Mouse (Mus musculus): ENCODE measurements at regions not wholly inside any gene's neighbourhood (a gene's known extent, or its start where the extent isn't known, plus 50 kb on each side); places are given as distances from the start of the nearest gene placed in this dataset.

DNA sequence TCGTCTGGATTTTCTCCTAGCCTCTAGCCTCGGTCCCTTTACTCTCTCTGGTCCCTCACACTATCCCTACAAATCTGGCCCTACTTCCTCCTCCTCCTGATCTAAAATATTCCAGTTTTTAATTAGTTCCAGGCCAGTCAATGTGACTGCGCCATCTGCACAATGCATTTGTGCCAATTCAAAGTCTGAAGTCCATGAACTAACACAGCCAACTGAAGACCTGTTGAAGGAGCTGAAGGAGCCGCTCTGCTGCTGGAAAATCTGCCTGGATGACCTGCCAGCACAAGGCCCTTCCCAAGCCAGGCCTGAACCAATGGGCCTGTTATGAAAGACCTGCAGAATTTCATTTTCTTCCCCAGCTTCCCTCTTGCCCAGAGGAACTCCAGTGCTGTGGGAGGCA is 197.9 kb upstream of the Mctp2 start:
- 83% methylated on average over 4 of the region's 4 CpGs for WGBS
- Histone ChIP-seq H3K4me2 (replicated peaks) (no peak overlapping the region), H3K36me3 (no peaks in the 10 kb centered on the region), H3K27me3 (no peaks in the 10 kb centered on the region), H3K9ac (replicated peaks) (no peak overlapping the region), H3K4me1 (no peaks in the 10 kb centered on the region), H3K27ac (replicated peaks) (no peak overlapping the region), H3K4me3 (no peak overlapping the region), H3K9me3 (no peaks in the 10 kb centered on the region)
- no peak for ATAC-seq (ENCODE audit: low FRiP score, low read depth)

DNA sequence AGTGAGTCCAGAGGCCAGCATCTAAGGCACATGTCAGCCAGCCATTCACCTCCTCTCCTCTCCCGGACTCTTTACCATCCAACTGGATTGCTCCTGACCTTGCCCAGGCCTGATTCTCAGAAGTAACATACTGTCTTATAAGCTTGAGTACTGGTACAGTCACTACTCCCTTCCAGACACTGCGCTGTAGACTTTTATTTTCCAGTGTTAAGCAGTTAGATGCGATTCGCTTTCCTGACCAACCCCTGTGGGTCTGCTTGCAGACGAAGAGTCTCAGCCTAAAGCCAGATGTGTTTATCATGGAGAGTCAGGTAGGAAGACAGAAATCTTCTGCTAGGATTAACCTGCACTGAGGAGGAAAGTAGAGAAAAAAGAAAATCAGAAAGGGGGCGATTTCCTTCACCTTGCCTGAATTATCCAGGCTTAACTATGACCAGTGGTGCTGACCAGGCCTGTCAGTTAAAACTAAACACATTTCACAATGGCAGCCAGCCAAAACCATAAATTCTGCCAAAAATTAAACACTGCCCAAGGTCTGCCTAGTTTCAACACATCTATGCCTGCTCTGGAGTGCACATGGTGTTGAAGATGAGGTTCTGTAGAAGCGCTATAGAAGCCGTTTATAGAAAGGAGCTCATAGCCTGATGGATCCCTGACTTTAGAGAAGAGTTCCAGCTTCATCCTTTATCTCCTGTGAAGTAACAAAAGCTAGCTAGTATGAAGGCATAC is 199.5 kb upstream of the Mctp2 start:
- Histone ChIP-seq H3K4me3 (no peak overlapping the region), H3K9me3 (no peaks in the 10 kb centered on the region), H3K27ac (replicated peaks) (no peak overlapping the region), H3K36me3 (no peaks in the 10 kb centered on the region), H3K4me1 (no peaks in the 10 kb centered on the region), H3K27me3 (no peaks in the 10 kb centered on the region), H3K9ac (replicated peaks) (no peak overlapping the region), H3K4me2 (replicated peaks) (no peak overlapping the region)
- no peak for ATAC-seq (ENCODE audit: low FRiP score, low read depth)
- whole genome bisulfite sequencing: 92% methylated on average over 8 of the region's 8 CpGs

DNA sequence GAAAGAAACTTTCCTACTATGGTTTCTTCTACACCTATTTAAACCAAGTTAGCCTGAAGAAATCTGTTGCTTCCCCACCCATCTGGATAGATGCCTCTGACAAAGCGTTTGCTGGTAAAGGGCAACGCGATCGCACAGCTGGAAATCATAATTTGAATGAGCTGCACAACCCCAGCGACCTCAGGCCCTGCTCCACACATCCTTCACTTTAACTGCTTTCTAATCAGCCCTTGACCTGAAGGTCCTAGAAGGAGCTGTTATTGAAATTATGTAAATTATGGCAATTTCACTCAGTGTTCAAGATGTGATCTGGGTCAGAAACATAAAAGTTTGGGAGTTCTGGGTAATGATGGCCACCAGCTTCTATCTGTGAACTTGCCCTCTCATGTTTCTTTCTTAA is 201.5 kb upstream of the Mctp2 start:
- Histone ChIP-seq H3K9me3 (no peaks in the 10 kb centered on the region), H3K4me1 (no peaks in the 10 kb centered on the region), H3K9ac (replicated peaks) (no peak overlapping the region), H3K27me3 (no peaks in the 10 kb centered on the region), H3K4me3 (no peak overlapping the region), H3K27ac (replicated peaks) (no peak overlapping the region), H3K36me3 (no peaks in the 10 kb centered on the region), H3K4me2 (replicated peaks) (no peak overlapping the region)
- 58% methylated on average over 5 of the region's 5 CpGs for WGBS
- no peak for ATAC-seq (ENCODE audit: low FRiP score, low read depth)

DNA sequence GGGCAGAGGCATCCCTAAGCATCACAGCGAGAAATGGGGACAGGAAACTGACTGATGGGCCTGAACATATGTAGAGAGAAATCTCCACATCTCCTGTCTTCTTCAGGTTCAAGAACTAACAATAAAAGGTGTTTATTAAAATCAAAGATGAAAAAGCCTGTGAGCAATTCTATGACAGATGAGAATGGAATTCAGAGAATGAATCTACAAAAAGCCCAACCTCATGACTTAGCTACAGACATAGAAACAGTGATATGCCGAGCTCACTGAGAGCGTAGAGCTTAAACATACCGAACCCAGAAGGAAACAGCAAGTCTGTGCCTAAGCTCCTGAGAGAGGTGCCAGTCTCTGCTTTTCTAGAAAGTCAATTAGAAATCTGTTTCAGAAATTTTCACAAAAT is 203.7 kb upstream of the Mctp2 start:
- ATAC-seq (ENCODE audit: low FRiP score, low read depth): no peak
- 83% methylated on average over 4 of the region's 4 CpGs for WGBS

DNA sequence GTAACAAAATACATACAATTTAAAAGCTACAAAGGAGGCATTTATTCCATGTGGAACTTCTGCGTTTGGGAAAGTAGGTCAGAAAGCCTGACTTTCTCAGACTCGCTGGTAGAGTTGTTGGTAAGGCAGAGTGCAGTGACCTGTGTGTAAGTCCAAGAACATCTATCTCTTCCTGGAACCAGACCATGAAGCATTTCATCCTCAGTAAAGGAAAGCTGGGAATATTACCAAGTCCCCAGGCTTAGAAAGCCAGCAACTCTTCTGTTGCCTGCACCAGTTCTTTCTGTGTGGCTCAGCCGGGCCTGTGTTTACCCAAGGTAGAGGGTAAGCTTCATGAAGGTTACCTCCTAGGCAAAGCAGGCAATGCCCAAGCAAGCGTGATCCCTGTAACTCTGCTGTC is 207.0 kb upstream of the Mctp2 start:
- Histone ChIP-seq H3K4me3 (no peak overlapping the region), H3K4me1 (0 out of 2 replicates have a peak, but pooled peaks cover 3% of the 10 kb centered on the region), H3K27ac (replicated peaks) (no peak overlapping the region), H3K9ac (replicated peaks) (no peak overlapping the region), H3K36me3 (no peaks in the 10 kb centered on the region), H3K27me3 (no peaks in the 10 kb centered on the region), H3K9me3 (no peaks in the 10 kb centered on the region), H3K4me2 (replicated peaks) (no peak overlapping the region)
- 88% methylated on average over 4 of the region's 4 CpGs for WGBS
- ATAC-seq (ENCODE audit: low FRiP score, low read depth): no peak

More for the DNA sequence above, 203.7 kb upstream of the Mctp2 start:
- Histone ChIP-seq H3K9me3 (no peaks in the 10 kb centered on the region), H3K36me3 (no peaks in the 10 kb centered on the region), H3K4me2 (replicated peaks) (no peak overlapping the region), H3K27ac (replicated peaks) (no peak overlapping the region), H3K9ac (replicated peaks) (no peak overlapping the region), H3K27me3 (no peaks in the 10 kb centered on the region), H3K4me1 (no peaks in the 10 kb centered on the region), H3K4me3 (no peak overlapping the region)

DNA sequence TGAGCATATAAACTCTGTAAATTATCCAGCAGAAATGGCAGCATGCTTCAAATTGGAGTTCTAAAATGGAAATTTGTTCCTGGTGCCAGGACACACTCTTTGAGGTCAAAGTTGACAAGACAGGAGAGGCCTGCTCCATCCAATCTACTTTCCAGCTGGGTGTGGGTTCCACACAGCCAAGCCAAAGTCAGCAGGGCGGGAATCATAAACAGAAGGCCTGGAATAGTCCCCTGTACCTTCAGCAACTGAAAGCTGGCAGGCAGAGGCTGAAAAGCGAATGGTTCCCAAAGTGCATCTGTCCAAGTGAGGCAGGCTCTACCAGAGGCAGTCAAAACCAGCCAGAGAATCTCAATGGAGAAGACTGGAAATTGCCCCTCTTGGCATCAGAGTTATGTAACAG is 208.4 kb upstream of the Mctp2 start:
- H3K4me2 ChIP-seq (replicated peaks): no peak overlapping the region
- H3K4me1 ChIP-seq: 0 out of 2 replicates have a peak, but pooled peaks cover 4% of the 10 kb centered on the region
- no peak overlapping the region for H3K9ac ChIP-seq (replicated peaks)
- H3K9me3 ChIP-seq: no peaks in the 10 kb centered on the region
- no peak overlapping the region for H3K4me3 ChIP-seq
- H3K36me3 ChIP-seq: no peaks in the 10 kb centered on the region
- ATAC-seq (ENCODE audit: low FRiP score, low read depth): no peak
- H3K27me3 ChIP-seq: no peaks in the 10 kb centered on the region
- H3K27ac ChIP-seq (replicated peaks): no peak overlapping the region
- WGBS: 87% methylated on average over 2 of the region's 2 CpGs

DNA sequence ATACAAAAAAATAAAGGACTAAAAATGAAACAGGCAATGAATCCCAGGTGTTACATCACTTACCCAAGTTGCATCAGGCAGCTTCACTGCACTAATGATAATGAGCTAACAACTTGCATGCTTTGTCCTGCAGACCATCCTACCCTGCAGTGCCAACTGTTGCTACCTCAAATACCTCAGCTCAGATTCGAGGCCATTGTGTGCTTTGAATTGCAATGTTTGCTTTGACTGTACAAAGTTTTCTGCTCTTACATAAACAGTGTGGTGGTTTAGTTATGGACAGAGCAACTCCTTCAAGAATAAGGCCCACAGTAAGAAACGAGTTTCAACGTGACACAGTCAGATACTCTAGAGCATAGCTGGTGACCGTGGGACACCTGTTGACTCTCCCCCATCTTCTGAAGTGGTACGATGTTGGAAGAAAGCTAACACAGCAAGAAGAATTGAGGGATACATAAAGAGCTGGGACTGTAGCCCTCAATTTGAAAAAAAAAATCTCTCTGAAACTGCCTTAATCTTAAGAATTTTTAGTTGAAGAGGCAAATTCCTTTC is 212.1 kb upstream of the Mctp2 start:
- H3K36me3 ChIP-seq: no peaks in the 10 kb centered on the region
- no peak overlapping the region for H3K9ac ChIP-seq (replicated peaks)
- 0 out of 2 replicates have a peak, but pooled peaks cover 4% of the 10 kb centered on the region for H3K4me1 ChIP-seq
- H3K27ac ChIP-seq (replicated peaks): no peak overlapping the region
- no peaks in the 10 kb centered on the region for H3K27me3 ChIP-seq
- no peak overlapping the region for H3K4me3 ChIP-seq
- ATAC-seq (ENCODE audit: low FRiP score, low read depth): no peak
- H3K4me2 ChIP-seq (replicated peaks): no peak overlapping the region
- 46% methylated on average over 5 of the region's 5 CpGs for WGBS
- H3K9me3 ChIP-seq: no peaks in the 10 kb centered on the region

DNA sequence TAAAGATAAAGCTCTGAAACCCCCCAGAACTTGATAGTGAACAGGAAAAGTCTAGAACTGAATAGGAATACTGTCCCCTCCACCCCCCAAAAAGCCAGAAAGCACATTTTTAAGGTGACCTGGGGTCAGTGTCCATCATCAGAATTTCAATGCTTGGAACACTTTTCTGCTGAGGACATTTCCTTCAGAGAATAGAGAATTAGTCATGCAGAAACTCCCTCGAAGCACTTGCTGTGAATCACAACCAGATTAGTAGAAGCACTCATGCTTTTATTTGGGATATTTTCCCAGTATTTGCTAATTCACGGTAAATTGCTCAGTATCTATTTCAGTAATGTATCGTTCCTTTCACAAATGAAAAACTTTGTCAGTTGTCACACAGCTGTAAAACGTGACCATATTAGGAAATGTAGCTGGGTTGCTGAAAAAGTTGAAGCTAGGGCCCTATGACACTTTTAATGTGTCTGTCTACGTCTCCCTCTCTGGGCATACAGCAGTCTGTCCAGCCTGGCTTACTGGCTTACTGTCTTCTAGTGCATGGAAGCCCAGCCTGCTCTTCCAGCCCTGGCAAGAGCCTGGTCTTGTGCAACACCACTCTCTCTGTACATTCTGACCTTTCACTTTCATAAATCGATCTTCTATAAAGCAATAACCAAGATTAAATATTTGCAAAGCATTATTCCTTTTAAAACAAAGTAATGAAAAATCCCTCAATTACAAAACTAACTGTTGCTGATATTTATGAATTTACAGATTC is 213.1 kb upstream of the Mctp2 start:
- H3K4me1 ChIP-seq: 0 out of 2 replicates have a peak, but pooled peaks cover 4% of the 10 kb centered on the region
- no peak for ATAC-seq (ENCODE audit: low FRiP score, low read depth)
- no peak overlapping the region for H3K4me2 ChIP-seq (replicated peaks)
- H3K36me3 ChIP-seq: no peaks in the 10 kb centered on the region
- H3K4me3 ChIP-seq: no peak overlapping the region
- H3K27me3 ChIP-seq: no peaks in the 10 kb centered on the region
- 35% methylated on average over 6 of the region's 6 CpGs for WGBS
- H3K9ac ChIP-seq (replicated peaks): no peak overlapping the region
- no peaks in the 10 kb centered on the region for H3K9me3 ChIP-seq
- H3K27ac ChIP-seq (replicated peaks): no peak overlapping the region

DNA sequence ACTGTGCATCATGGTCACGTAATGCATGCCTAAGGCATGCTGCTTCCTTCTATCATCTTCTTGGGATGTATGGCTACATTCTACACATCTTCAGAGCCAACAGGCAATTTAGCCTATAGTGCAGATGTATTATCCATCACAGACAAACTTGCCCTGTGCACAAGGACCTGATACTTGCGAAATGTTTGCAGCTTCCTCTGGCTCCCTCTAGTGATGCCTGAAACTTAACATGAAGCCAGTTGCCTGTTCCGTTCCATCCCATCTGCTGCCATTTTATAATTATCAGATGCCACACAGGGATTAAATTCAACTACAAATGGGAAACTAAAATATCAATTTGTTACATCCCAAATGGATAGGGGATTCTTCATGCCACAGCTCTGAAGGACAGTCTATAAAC is 222.5 kb upstream of the Mctp2 start:
- Histone ChIP-seq H3K27ac (replicated peaks) (no peak overlapping the region), H3K27me3 (no peaks in the 10 kb centered on the region), H3K9ac (replicated peaks) (no peak overlapping the region), H3K4me1 (no peaks in the 10 kb centered on the region), H3K9me3 (no peaks in the 10 kb centered on the region), H3K4me3 (no peak overlapping the region), H3K4me2 (replicated peaks) (no peak overlapping the region), H3K36me3 (no peaks in the 10 kb centered on the region)
- WGBS: 90% methylated on average over 3 of the region's 3 CpGs
- ATAC-seq (ENCODE audit: low FRiP score, low read depth): no peak

DNA sequence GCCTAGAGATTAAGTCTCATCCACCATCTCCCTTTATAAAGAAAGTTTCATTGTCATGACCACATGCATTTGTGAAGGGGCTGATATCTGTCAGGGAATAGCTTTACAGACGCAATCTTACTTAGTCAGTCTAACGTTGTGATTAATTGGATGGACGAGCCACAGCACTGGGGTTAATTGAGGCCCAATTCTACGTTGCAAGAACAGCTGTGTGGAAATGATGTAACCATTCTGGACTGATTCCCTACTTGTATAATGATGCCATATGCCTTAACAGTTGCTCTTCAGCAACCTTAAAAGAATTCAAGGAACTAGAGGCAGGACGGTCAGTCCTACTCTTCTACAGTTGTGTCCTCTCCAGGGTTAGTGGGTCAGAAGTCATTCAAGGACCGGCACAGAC is 231.9 kb upstream of the Mctp2 start:
- Histone ChIP-seq H3K27me3 (no peaks in the 10 kb centered on the region), H3K36me3 (no peaks in the 10 kb centered on the region), H3K9me3 (no peaks in the 10 kb centered on the region), H3K9ac (replicated peaks) (no peak overlapping the region), H3K27ac (replicated peaks) (no peak overlapping the region), H3K4me3 (no peak overlapping the region), H3K4me2 (replicated peaks) (no peak overlapping the region), H3K4me1 (peaks cover 14% of the 10 kb centered on the region)
- ATAC-seq (ENCODE audit: low FRiP score, low read depth): no peak
- 86% methylated on average over 6 of the region's 6 CpGs for WGBS

DNA sequence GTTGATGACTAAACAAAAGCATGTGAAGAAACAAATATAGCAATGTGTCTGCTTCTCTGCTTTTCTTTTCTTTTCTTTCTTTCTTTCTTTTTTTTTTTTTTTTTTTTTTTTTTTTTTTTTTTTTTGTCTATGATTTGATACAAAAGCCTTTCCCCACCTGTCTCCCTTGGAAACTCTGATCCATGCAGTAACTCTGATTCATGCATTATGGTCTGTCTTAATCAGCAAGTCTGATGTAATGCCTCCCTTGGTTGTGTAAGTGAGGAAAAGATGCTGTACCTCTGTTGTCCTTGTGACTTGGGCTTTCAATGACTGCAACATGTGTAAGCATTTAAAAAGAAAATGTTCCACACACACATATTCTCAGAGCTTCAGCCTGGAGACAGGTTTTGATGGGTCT is 233.5 kb upstream of the Mctp2 start:
- no peaks in the 10 kb centered on the region for H3K27me3 ChIP-seq
- H3K4me2 ChIP-seq (replicated peaks): no peak overlapping the region
- no peaks in the 10 kb centered on the region for H3K36me3 ChIP-seq
- H3K9ac ChIP-seq (replicated peaks): no peak overlapping the region
- H3K9me3 ChIP-seq: no peaks in the 10 kb centered on the region
- no peak for ATAC-seq (ENCODE audit: low FRiP score, low read depth)
- H3K27ac ChIP-seq (replicated peaks): no peak overlapping the region
- H3K4me3 ChIP-seq: no peak overlapping the region
- H3K4me1 ChIP-seq: peaks cover 17% of the 10 kb centered on the region
